Mouse (Mus musculus) MEL (cell line): ENCODE measurements around the gene Npr1. TPM values are rescaled to one million over a fixed set of nuclear protein-coding genes. Genes with fewer than 3 reads are reported as not detected.

Experiments used
- DNase-seq: peaks from one replicate; pipeline ENCODE4 v3.0.0; 2011; ENCODE audit warnings: low read depth, low spot score
- H3K27ac ChIP-seq: 2 replicates; pipeline ENCODE4 v1.5.1; 2012; ENCODE audit warnings: low read depth, mild to moderate bottlenecking, control low read depth, low read length, moderate library complexity; ENCODE audit not compliant: control insufficient read depth
- H3K27me3 ChIP-seq, 2 experiments: fragments of 150-350 bp in 1 of 2; sonication (generic) in 1 of 2; 2 replicates each; pipeline ENCODE4 v1.6.1; 2012; ENCODE audit warnings: low read length in 2 of 2, mild to moderate bottlenecking in 2 of 2, improper control_type of control experiment in 1 of 2, moderate library complexity in 1 of 2; ENCODE audit not compliant: insufficient read depth in 2 of 2, control insufficient read depth in 1 of 2
- H3K36me3 ChIP-seq, 2 experiments: 2 replicates each; pipeline ENCODE4 v1.6.1; 2012 to 2014; ENCODE audit warnings: low read length in 2 of 2, improper control_type of control experiment in 1 of 2, inconsistent platforms in 1 of 2, mild to moderate bottlenecking in 1 of 2; ENCODE audit not compliant: insufficient read depth in 2 of 2, control insufficient read depth in 1 of 2
- H3K4me1 ChIP-seq, 2 experiments: fragments of 150-350 bp in 1 of 2; sonication (generic) in 1 of 2; 2 replicates each; pipeline ENCODE4 v1.6.1; 2012; ENCODE audit warnings: low read length in 2 of 2, improper control_type of control experiment in 1 of 2, mild to moderate bottlenecking in 1 of 2; ENCODE audit not compliant: insufficient read depth in 2 of 2, control insufficient read depth in 1 of 2
- H3K4me3 ChIP-seq, 2 experiments: fragments of 150-350 bp in 1 of 2; sonication (generic) in 1 of 2; 2 replicates each; pipeline ENCODE4 v1.5.1; 2012; ENCODE audit warnings: low read depth in 2 of 2, low read length in 2 of 2, mild to moderate bottlenecking in 2 of 2, moderate library complexity in 2 of 2, control low read depth in 1 of 2, improper control_type of control experiment in 1 of 2; ENCODE audit not compliant: control insufficient read depth in 1 of 2, insufficient read depth in 1 of 2
- H3K79me2 ChIP-seq: 2 replicates; pipeline ENCODE4 v1.6.1; 2012; ENCODE audit warnings: mild to moderate bottlenecking, low read length, moderate library complexity; ENCODE audit not compliant: control insufficient read depth, poor library complexity, insufficient read depth
- H3K9ac ChIP-seq: 2 replicates; pipeline ENCODE4 v1.6.1; 2012; ENCODE audit warnings: low read depth, mild to moderate bottlenecking, control low read depth, low read length, moderate library complexity; ENCODE audit not compliant: control insufficient read depth, poor library complexity, severe bottlenecking
- H3K9me3 ChIP-seq: fragments of 150-350 bp; sonication (generic); replicated peaks from 2 replicates; pipeline ENCODE4 v1.6.1; 2012; ENCODE audit warnings: mild to moderate bottlenecking, low read length, improper control_type of control experiment, moderate library complexity; ENCODE audit not compliant: insufficient read depth
- ELF1 ChIP-seq: IDR thresholded peaks from 2 replicates; pipeline ENCODE4 v1.6.1; 2014; ENCODE audit warnings: low read depth, mild to moderate bottlenecking, inconsistent platforms, low read length, improper control_type of control experiment, moderate library complexity
- EP300 ChIP-seq, 2 experiments: IDR thresholded peaks; 2 replicates each; pipeline ENCODE4 v1.6.1; 2011; ENCODE audit warnings: improper control_type of control experiment in 2 of 2, low read length in 2 of 2, low read depth in 1 of 2, mild to moderate bottlenecking in 1 of 2
- ETS1 ChIP-seq: IDR thresholded peaks from 2 replicates; pipeline ENCODE4 v1.6.1; 2012; ENCODE audit warnings: low read depth, mild to moderate bottlenecking, inconsistent platforms, low read length, improper control_type of control experiment, moderate library complexity
- GABPA ChIP-seq: IDR thresholded peaks from 2 replicates; pipeline ENCODE4 v1.6.1; 2012; ENCODE audit warnings: low read depth, mild to moderate bottlenecking, inconsistent platforms, low read length, improper control_type of control experiment, moderate library complexity
- GATA1 ChIP-seq: IDR thresholded peaks from 2 replicates; pipeline ENCODE4 v1.6.1; 2011; ENCODE audit warnings: low read depth, low read length, improper control_type of control experiment
- MAX ChIP-seq: IDR thresholded peaks from 2 replicates; pipeline ENCODE4 v1.6.1; 2011; ENCODE audit warnings: low read length, improper control_type of control experiment
- MXI1 ChIP-seq: IDR thresholded peaks from 2 replicates; pipeline ENCODE4 v1.6.1; 2011; ENCODE audit warnings: mild to moderate bottlenecking, low read depth, low read length, improper control_type of control experiment
- MYB ChIP-seq: IDR thresholded peaks from 2 replicates; pipeline ENCODE4 v1.6.1; 2011; ENCODE audit warnings: mild to moderate bottlenecking, low read depth, low read length, improper control_type of control experiment
- NELFE ChIP-seq: IDR thresholded peaks from 2 replicates; pipeline ENCODE4 v1.6.1; 2011; ENCODE audit warnings: low read depth, low read length, improper control_type of control experiment
- POLR2A ChIP-seq, 2 experiments: IDR thresholded peaks; 2 replicates each; pipeline ENCODE4 v1.6.1; 2011 to 2012; ENCODE audit warnings: low read length in 2 of 2, mild to moderate bottlenecking in 2 of 2, control low read depth in 1 of 2, improper control_type of control experiment in 1 of 2, low read depth in 1 of 2, moderate library complexity in 1 of 2; ENCODE audit not compliant: control insufficient read depth in 1 of 2, insufficient read depth in 1 of 2, poor library complexity in 1 of 2
- POLR2AphosphoS2 ChIP-seq: IDR thresholded peaks from 2 replicates; pipeline ENCODE4 v1.6.1; 2011; ENCODE audit warnings: low read length, improper control_type of control experiment
- RAD21 ChIP-seq: IDR thresholded peaks from 2 replicates; pipeline ENCODE4 v1.6.1; 2011; ENCODE audit warnings: mild to moderate bottlenecking, low read depth, low read length, improper control_type of control experiment
- RCOR1 ChIP-seq: IDR thresholded peaks from 2 replicates; pipeline ENCODE4 v1.6.1; 2012; ENCODE audit warnings: low read depth, mild to moderate bottlenecking, inconsistent platforms, low read length, improper control_type of control experiment
- SIN3A ChIP-seq: IDR thresholded peaks from 2 replicates; pipeline ENCODE4 v1.6.1; 2012; ENCODE audit warnings: low read length, improper control_type of control experiment, inconsistent platforms
- SMC3 ChIP-seq: IDR thresholded peaks from 2 replicates; pipeline ENCODE4 v1.6.1; 2011; ENCODE audit warnings: low read depth, low read length, improper control_type of control experiment
- TAL1 ChIP-seq: IDR thresholded peaks from 2 replicates; pipeline ENCODE4 v1.6.1; 2012; ENCODE audit warnings: mild to moderate bottlenecking, inconsistent platforms, low read length, moderate library complexity, mixed read lengths
- TCF12 ChIP-seq: IDR thresholded peaks from 2 replicates; pipeline ENCODE4 v1.6.1; 2014; ENCODE audit warnings: low read depth, mild to moderate bottlenecking, inconsistent platforms, low read length, improper control_type of control experiment, moderate library complexity
- USF1 ChIP-seq: IDR thresholded peaks from 2 replicates; pipeline ENCODE4 v1.6.1; 2014; ENCODE audit warnings: low read depth, mild to moderate bottlenecking, inconsistent platforms, low read length, improper control_type of control experiment, moderate library complexity
- ZKSCAN1 ChIP-seq: IDR thresholded peaks from 2 replicates; pipeline ENCODE4 v1.6.1; 2012; ENCODE audit warnings: low read depth, mild to moderate bottlenecking, inconsistent platforms, low read length, improper control_type of control experiment, moderate library complexity
- ZMIZ1 ChIP-seq: IDR thresholded peaks from 2 replicates; pipeline ENCODE4 v1.6.1; 2012; ENCODE audit warnings: low read depth, mild to moderate bottlenecking, inconsistent platforms, low read length, improper control_type of control experiment, moderate library complexity
- polyA plus RNA-seq, 2 experiments: library from polyadenylated mRNA; stranded (reverse) in 1 of 2; unstranded in 1 of 2; fragments of >175 nt in 1 of 2; fragments of >200 nt in 1 of 2; gene quantifications; 2 replicates each; pipeline versions ENCODE4 v1.2.1 to v1.2.4; 2012; ENCODE audit warnings: low replicate concordance in 2 of 2, low read depth in 1 of 2; ENCODE audit not compliant: insufficient read length in 2 of 2, insufficient read depth in 1 of 2, missing spikeins in 1 of 2
- total RNA-seq: library from RNA; depleted of rRNA; stranded (reverse); fragments of 300-350 nt; gene quantifications from 2 replicates; pipeline ENCODE4 v1.2.3, GENCODE M21; 2012

Npr1 gene
- total and polyA plus RNA-seq, 3 experiments = 0.11 TPM; not detected in 2

DNA sequence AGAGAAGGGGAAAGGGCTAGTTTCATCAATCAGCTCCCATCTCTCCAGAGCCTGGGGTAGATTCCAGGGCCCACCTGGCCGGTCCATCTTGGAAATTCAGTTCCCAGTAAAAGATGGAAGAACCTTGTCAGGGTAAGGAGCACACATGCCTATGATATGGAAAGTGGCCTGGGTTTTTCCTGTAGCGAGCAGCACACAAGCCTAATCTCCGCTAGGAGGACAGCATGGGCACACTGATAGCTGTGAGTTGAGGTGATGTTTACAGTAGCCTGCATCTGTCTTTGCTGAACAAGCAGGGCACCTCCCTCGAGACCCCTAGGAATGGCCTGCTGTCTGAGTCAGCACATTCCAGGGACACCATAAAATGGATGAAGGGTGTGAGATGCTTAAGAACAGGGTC, 61.1 kb downstream of the Npr1 start:
- TF ChIP-seq POLR2A (IDR thresholded peaks at IDR 0.05; ENCODE audit: control insufficient read depth in 1 of 2, insufficient read depth in 1 of 2, low read depth in 1 of 2, low read length in 2 of 2, poor library complexity in 1 of 2) (no peak), ZKSCAN1 (no peak), GATA1 (no peak), SIN3A (no peak), TCF12 (no peak), ZMIZ1 (no peak), USF1 (no peak), MXI1 (no peak), TAL1 (no peak), MYB (no peak), EP300 (IDR thresholded peaks at IDR 0.05; ENCODE audit: low read depth in 1 of 2, low read length in 2 of 2) (no peak), ETS1 (no peak), GABPA (no peak), NELFE (no peak), MAX (no peak), RCOR1 (no peak), RAD21 (no peak), SMC3 (no peak), ELF1 (no peak)
- TF ChIP-seq, all 39 proteins: peak for 0
- Histone ChIP-seq H3K36me3 (peaks cover 0 to 32% of the 10 kb centered on the region in 2 experiments; a peak in 2 of 4 replicates), H3K4me1 (no peaks in the 10 kb centered on the region), H3K9me3 (no peaks in the 10 kb centered on the region), H3K79me2 (no peaks in the 10 kb centered on the region), H3K4me3 (no peak overlapping the region), H3K27me3 (no peaks in the 10 kb centered on the region), H3K9ac (no peak overlapping the region), H3K27ac (no peak overlapping the region)
- no peak for DNase-seq

DNA sequence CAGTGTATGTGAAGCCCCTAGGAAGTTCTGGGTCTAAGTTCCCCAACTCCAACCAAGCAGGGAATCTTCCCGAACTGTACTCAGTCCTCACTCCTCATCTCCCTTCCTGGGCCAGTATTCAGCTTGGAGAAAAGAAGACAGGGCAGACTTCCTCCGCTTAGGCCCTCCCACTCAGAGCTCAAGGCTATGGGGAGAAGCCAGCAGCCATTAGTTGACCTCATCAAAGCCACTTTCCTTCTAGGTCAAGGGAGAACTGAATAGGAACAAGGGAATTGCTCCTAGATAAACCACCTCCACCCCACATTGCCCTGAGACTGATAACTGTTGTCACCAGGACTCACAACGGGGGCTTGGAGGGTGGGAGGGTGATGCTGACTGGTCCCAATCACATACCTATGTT, 61.5 kb downstream of the Npr1 start:
- DNase-seq = no peak
- no peaks in the 10 kb centered on the region for H3K79me2 ChIP-seq
- no peaks in the 10 kb centered on the region for H3K4me1 ChIP-seq
- H3K4me3 ChIP-seq = no peak overlapping the region
- no peak overlapping the region for H3K9ac ChIP-seq
- H3K36me3 ChIP-seq = peaks cover 0 to 32% of the 10 kb centered on the region in 2 experiments; a peak in 2 of 4 replicates
- no peak for TF ChIP-seq GABPA
- TF ChIP-seq POLR2AphosphoS2 = no peak
- no peaks in the 10 kb centered on the region for H3K9me3 ChIP-seq
- H3K27ac ChIP-seq = no peak overlapping the region
- H3K27me3 ChIP-seq = no peaks in the 10 kb centered on the region
